Mouse (Mus musculus) lung, embryonic 15.5 days (tissue): ENCODE data around the gene Zbed4. TPM values are rescaled to one million over a fixed set of nuclear protein-coding genes. Genes with fewer than 3 reads are reported as not detected.
"Not testable (repeated sequence)": the region's sequence is repeated elsewhere in the genome, so short reads cannot be mapped to it uniquely, and the experiment has no call there.

Experiments used
- ATAC-seq: fragments of 200-750 bp; cut with Nextera tagmentation; 2 replicates; pipeline ENCODE4 v1.8.0; 2017; ENCODE audit warnings: moderate number of reproducible peaks, borderline replicate concordance; ENCODE audit not compliant: low FRiP score, low TSS enrichment; ENCODE audit errors: extremely low read depth
- H3K27ac ChIP-seq: fragments of 300-500 bp; sonication (generic); 2 replicates; pipeline ENCODE4 v1.5.1; 2015; ENCODE audit warnings: moderate library complexity, mild to moderate bottlenecking, inconsistent platforms
- H3K27me3 ChIP-seq: fragments of 300-500 bp; sonication (generic); 2 replicates; pipeline ENCODE4 v1.6.1; 2015; ENCODE audit warnings: inconsistent platforms
- H3K36me3 ChIP-seq: fragments of 300-500 bp; sonication (generic); 2 replicates; pipeline ENCODE4 v1.6.1; 2015; ENCODE audit warnings: inconsistent platforms
- H3K4me1 ChIP-seq: fragments of 300-500 bp; sonication (generic); 2 replicates; pipeline ENCODE4 v1.6.1; 2015; ENCODE audit warnings: inconsistent platforms
- H3K4me2 ChIP-seq: fragments of 300-500 bp; sonication (generic); 2 replicates; pipeline ENCODE4 v1.6.1; 2015; ENCODE audit warnings: inconsistent platforms, mild to moderate bottlenecking, moderate library complexity
- H3K4me3 ChIP-seq: fragments of 300-500 bp; sonication (generic); 2 replicates; pipeline ENCODE4 v1.5.1; 2015; ENCODE audit warnings: mild to moderate bottlenecking, inconsistent platforms
- H3K9ac ChIP-seq: fragments of 300-500 bp; sonication (generic); 2 replicates; pipeline ENCODE4 v1.6.1; 2015; ENCODE audit warnings: inconsistent platforms
- H3K9me3 ChIP-seq: fragments of 300-500 bp; sonication (generic); 2 replicates; pipeline ENCODE4 v1.6.1; 2016; ENCODE audit warnings: inconsistent platforms
- WGBS: fragments of 180-500 bp; shearing (Covaris S2); methylation state at CpG from one replicate; pipeline ENCODE4 v1.1.7; 2015; 5-methylcytosine and 5-hydroxymethylcytosine counted together
- polyA plus RNA-seq: library from polyadenylated mRNA; unstranded; fragments of >200 nt; fragmentation: Nextera tagmentation; extraction: Ambion mirVana; gene quantifications from 2 replicates; pipeline ENCODE4 v1.2.1, GENCODE M21; 2015

The Zbed4 gene
- polyA plus RNA-seq, 1 experiment from 2014 or later = 15.5 TPM

DNA sequence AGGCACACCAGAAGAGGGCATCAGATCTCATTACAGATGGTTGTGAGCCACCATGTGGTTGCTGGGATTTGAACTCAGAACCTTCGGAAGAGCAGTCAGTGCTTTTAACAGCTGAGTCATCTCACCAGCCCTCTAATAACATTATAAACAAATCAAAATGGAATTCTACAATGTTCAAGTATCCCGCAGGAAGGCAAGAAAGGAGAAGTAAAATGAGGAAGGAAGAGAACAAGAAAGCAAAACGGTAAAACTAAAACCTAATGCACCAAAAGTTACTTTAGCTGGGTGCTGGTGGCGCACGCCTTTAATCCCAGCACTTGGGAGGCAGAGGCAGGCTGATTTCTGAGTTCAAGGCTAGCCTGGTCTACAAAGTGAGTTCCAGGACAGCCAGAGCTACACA lies 8.1 kb upstream of the Zbed4 start:
- H3K4me2 ChIP-seq, H3K4me1 ChIP-seq, ATAC-seq, H3K9ac ChIP-seq, H3K36me3 ChIP-seq, H3K4me3 ChIP-seq, H3K27ac ChIP-seq, H3K9me3 ChIP-seq, H3K27me3 ChIP-seq: not testable (repeated sequence)
- WGBS = 84% methylated on average over 5 of the region's 5 CpGs

DNA sequence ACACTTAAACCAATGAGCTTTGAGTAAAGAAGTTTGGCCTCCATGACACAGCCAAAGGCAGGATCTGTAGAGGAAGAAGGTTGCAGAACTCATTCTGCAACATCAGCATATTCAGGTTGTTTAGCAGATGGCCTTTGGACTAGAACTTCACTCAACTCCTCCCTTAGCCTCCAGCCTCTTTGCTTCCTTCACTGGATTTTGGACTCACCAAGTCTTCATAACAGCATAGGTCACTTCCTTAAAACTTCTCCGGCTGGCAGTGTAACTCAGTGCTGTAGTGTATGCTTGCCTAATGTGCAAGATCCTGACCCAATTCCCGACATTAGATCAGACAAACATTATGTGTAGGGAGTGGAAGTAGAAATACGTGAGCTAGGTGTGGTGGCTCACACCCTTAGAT lies 6.1 kb upstream of the Zbed4 start:
- Histone ChIP-seq H3K27me3 (no peaks in the 10 kb centered on the region), H3K36me3 (no peaks in the 10 kb centered on the region), H3K4me2 (no peak overlapping the region), H3K27ac (no peak overlapping the region), H3K4me1 (no peaks in the 10 kb centered on the region), H3K9ac (no peak overlapping the region), H3K4me3 (no peak overlapping the region), H3K9me3 (no peaks in the 10 kb centered on the region)
- WGBS = 75% methylated on average over 3 of the region's 3 CpGs
- ATAC-seq = no peak

DNA sequence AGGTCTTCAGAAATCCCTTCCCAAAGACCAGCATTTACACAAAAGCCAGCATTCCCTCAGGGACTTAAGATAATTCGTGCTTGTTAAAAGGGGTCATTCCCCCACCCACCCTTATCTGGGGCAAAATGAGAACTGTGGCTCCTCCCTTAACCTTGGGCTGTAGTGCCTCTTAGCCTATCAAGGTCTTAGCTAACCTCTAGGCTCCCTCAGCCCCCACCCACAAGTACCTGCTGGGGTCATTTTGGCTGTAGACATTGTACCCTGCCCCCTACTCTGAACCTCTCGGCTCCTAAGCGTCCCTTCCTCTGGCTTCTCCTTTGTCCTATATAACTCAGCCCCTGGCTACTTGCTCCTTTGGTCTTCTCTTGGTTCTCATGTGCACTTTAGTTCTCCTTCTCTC lies 5.5 kb upstream of the Zbed4 start:
- Histone ChIP-seq H3K36me3 (no peaks in the 10 kb centered on the region), H3K9me3 (no peaks in the 10 kb centered on the region), H3K9ac (no peak overlapping the region), H3K27me3 (no peaks in the 10 kb centered on the region), H3K4me2 (no peak overlapping the region), H3K4me1 (peaks cover 5% of the 10 kb centered on the region), H3K27ac (no peak overlapping the region), H3K4me3 (no peak overlapping the region)
- no peak for ATAC-seq
- 56% methylated on average over 3 of the region's 3 CpGs for WGBS

DNA sequence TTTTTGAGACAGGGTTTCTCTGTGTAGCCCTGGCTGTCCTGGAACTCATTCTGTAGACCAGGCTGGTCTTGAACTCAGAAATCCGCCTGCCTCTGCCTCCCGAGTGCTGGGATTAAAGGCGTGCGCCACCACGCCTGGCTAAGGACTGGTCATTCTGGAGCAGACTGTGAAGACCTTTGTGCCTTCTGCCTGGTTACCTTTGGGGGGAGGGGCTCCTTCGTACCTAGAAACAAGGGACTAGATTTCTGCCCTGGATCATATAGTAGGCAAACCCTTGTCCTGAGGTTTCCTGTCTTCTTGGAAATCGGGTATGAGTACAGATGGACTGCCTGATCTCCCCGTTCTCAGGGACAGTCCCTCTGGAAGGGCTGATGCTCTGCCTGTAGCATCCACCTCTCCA lies 1.8 kb upstream of the Zbed4 start:
- not testable (repeated sequence) for H3K27me3 ChIP-seq, H3K36me3 ChIP-seq, ATAC-seq, H3K9ac ChIP-seq, H3K4me3 ChIP-seq, H3K4me2 ChIP-seq, H3K27ac ChIP-seq, H3K9me3 ChIP-seq
- WGBS = 89% methylated on average over 8 of the region's 8 CpGs
- peaks cover 19% of the 10 kb centered on the region for H3K4me1 ChIP-seq

DNA sequence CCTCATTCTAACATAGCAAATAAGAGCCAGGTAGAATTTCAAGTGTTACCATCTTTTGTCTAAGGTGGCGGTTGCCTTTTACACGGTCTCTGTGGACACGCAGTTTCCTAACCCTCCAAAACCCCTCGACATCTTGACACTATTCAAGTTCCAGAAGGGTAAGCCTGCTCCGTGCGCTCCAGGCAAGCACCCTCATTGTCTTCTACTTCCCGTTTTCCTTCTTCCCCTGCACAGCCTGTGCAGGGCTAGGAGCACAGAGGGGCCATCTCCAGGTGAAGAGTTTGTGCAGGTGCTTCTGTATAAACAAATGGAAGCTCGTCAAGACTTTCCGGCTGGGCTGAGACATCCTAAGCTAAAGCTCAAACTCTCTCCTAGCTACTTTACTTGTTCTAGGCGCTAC lies 1.4 kb upstream of the Zbed4 start:
- no peak for ATAC-seq
- no peak overlapping the region for H3K4me2 ChIP-seq
- H3K4me3 ChIP-seq = no peak overlapping the region
- H3K4me1 ChIP-seq = peaks cover 19% of the 10 kb centered on the region
- no peaks in the 10 kb centered on the region for H3K27me3 ChIP-seq
- H3K9ac ChIP-seq = no peak overlapping the region
- 67% methylated on average over 10 of the region's 10 CpGs for WGBS
- H3K9me3 ChIP-seq = no peaks in the 10 kb centered on the region
- no peak overlapping the region for H3K27ac ChIP-seq
- H3K36me3 ChIP-seq = no peaks in the 10 kb centered on the region

DNA sequence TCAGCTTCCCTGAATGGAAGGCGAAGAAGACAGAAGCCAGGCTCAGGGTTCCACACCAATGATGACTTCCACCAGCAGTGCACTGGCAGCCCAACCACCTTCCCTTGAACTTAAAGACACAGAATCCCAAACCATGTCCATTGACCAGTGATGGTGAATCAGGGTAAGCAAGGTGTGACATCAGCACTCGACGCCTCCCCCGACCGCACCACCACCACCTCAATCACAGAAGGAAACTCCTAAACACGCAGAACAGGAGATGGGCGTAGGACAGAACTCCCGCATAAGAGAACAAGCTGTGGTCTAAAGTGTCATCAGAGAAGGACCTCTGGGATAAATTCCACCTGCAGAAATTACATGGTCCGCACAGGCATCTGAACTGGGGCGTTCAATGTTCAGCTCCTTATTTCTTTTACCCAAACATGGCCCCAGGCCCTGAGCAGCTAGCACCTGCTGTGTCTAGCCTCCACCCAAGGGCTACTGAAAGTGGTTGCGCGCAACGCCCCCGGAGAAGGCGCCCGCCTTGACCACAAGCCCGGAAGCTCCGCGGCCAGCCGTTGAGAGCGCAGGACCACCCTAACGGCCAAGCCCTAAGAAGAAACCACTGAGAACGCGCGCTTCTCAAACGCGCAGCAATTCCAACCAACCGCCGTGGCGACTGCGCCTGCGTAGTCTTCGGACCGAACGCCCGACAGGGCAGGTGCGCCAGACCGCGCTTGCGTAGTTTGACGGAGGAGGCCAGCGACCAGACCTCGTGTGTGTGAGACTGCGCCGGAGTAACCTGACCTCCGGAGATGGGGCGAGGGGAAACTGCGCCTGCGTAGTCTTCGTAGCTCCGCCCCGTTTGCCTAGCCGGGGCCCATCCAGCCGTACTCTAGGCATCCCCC lies 540 bp upstream of the Zbed4 start:
- Histone ChIP-seq H3K4me1 (peaks cover 19% of the 10 kb centered on the region), H3K4me3 (peak overlapping the region; percentile 89), H3K9ac (peak overlapping the region; percentile 50), H3K27ac (peak overlapping the region; percentile 86), H3K27me3 (no peaks in the 10 kb centered on the region), H3K9me3 (no peaks in the 10 kb centered on the region), H3K36me3 (no peaks in the 10 kb centered on the region), H3K4me2 (peak overlapping the region; percentile 80)
- 8% methylated on average over 52 of the region's 54 CpGs for WGBS
- ATAC-seq = peak; percentile 98

DNA sequence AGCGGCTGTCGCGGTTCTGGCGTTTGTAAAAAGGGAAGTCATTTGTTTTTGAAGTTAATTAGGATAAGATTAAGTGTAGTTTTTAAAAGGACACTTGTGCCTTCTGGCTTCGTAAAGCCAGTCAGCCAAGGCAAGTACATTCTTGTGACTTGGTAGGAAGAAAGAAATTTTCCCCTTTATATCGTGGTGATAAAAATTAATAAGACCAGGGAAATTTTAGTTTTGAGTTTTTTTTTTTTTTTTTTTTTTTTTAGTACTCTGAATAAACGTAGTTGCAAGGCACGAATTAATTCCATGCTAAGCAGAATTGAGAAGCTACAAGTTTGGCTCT lies 908 bp downstream of the Zbed4 start:
- Histone ChIP-seq H3K9me3 (no peaks in the 10 kb centered on the region), H3K27me3 (no peaks in the 10 kb centered on the region), H3K4me2 (peak overlapping the region; percentile 80), H3K36me3 (peaks cover 7% of the 10 kb centered on the region; the same call in 1 of the 2 replicates), H3K27ac (peak overlapping the region; percentile 86), H3K4me3 (peak overlapping the region; percentile 89), H3K9ac (peak overlapping the region; percentile 78), H3K4me1 (peaks cover 22% of the 10 kb centered on the region)
- 1% methylated on average over 8 of the region's 8 CpGs for whole genome bisulfite sequencing
- ATAC-seq = no peak

DNA sequence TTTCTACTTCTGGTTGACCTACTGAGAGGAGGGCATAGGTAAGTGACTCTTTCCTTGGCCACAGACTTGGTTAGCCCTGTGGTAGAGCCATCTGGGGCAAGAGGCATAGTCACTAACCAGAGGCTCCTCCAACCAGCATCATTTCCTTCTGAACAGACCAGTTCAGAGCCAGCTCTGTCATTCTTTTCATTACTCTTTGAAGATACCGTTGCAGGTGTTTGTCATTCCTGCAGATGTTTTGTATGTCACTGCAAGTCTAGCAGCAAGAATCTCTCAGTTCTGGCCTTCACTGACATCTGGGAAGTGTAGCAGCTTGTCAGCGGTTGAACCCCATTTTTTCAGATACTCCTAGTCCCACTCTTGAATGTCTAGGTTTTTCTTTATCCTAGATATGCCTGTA lies 3.4 kb downstream of the Zbed4 start:
- Histone ChIP-seq H3K4me3 (no peak overlapping the region), H3K27ac (no peak overlapping the region), H3K36me3 (peaks cover 7% of the 10 kb centered on the region; the same call in 1 of the 2 replicates), H3K9me3 (no peaks in the 10 kb centered on the region), H3K4me1 (peaks cover 23% of the 10 kb centered on the region), H3K9ac (no peak overlapping the region), H3K27me3 (no peaks in the 10 kb centered on the region), H3K4me2 (no peak overlapping the region)
- no peak for ATAC-seq
- WGBS = 63% methylated on average over 2 of the region's 2 CpGs

DNA sequence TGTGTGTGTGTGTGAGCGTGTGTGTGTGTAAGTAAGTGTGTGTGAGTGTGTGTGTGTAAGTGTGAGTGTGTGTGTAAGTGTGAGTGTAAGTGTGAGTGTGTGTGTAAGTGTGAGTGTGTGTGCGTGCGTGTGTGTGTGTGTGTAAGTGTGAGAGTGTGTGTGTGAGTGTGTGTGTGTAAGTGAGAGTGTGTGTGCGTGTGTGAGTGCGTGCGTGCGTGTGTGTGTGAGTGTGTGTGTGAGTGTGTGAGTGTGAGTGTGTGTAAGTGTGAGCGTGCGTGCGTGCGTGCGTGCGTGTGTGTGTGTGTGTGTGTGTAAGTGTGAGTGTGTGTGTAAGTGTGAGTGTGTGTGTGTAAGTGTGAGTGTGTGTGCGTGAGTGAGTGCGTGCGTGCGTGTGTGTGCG lies 4.3 kb downstream of the Zbed4 start:
- ATAC-seq = no peak
- no peak overlapping the region for H3K9ac ChIP-seq
- H3K27me3 ChIP-seq = no peaks in the 10 kb centered on the region
- H3K4me2 ChIP-seq = no peak overlapping the region
- H3K4me3 ChIP-seq = no peak overlapping the region
- H3K27ac ChIP-seq = no peak overlapping the region
- 96% methylated on average over 18 of the region's 18 CpGs for WGBS
- peaks cover 19% of the 10 kb centered on the region for H3K4me1 ChIP-seq
- H3K9me3 ChIP-seq = no peaks in the 10 kb centered on the region
- peaks cover 13% of the 10 kb centered on the region for H3K36me3 ChIP-seq

DNA sequence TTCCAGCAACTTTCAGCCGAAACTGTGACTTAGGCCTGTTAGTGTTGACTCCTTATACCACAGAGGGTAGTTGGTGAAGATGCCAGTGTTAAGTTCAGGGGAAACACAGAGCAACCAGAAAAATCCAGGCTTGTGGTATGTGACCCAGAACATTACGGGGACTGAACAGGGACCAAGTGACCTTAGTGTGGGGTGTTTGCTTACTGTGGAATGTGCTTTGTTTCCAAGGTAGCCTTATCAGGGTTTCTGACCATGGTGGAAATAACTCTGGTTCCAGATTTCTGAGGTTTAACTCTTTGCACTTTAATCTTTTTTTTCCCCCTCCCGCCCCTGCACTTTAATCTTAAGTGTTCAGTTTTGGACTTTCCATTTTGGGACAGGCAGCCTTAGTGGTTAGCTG lies 6.6 kb downstream of the Zbed4 start:
- H3K4me1 ChIP-seq = peaks cover 14% of the 10 kb centered on the region
- no peak overlapping the region for H3K9ac ChIP-seq
- H3K4me2 ChIP-seq = no peak overlapping the region
- no peak overlapping the region for H3K4me3 ChIP-seq
- no peaks in the 10 kb centered on the region for H3K9me3 ChIP-seq
- H3K27ac ChIP-seq = peak overlapping the region; percentile 61
- ATAC-seq = no peak
- 52% methylated on average over 3 of the region's 3 CpGs for WGBS
- H3K36me3 ChIP-seq = peaks cover 29% of the 10 kb centered on the region
- no peaks in the 10 kb centered on the region for H3K27me3 ChIP-seq

DNA sequence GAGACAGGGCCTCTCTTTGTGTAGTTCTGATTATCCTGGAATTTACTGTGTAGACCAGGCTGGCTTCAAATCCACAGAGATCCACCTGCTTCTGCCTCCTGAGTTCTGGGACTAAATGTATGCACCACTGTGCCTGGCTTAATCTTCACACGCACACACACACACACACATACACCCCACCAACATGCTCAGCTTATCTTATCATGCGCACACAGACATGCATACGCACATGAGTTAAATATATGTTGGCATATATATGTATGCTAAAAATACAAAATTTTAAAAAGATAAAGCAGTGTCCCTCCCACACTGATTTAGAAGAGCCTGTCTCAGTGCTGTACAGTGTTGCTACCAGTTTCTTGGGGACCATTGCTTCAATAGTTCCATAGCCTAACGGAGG lies 10.1 kb downstream of the Zbed4 start:
- Histone ChIP-seq H3K4me1 (peaks cover 4% of the 10 kb centered on the region; the same call in 1 of the 2 replicates), H3K27ac (no peak overlapping the region), H3K9ac (no peak overlapping the region), H3K27me3 (no peaks in the 10 kb centered on the region), H3K4me2 (no peak overlapping the region), H3K36me3 (peaks cover 33% of the 10 kb centered on the region), H3K4me3 (no peak overlapping the region), H3K9me3 (no peaks in the 10 kb centered on the region)
- WGBS = 93% methylated on average over 4 of the region's 4 CpGs
- ATAC-seq = no peak

DNA sequence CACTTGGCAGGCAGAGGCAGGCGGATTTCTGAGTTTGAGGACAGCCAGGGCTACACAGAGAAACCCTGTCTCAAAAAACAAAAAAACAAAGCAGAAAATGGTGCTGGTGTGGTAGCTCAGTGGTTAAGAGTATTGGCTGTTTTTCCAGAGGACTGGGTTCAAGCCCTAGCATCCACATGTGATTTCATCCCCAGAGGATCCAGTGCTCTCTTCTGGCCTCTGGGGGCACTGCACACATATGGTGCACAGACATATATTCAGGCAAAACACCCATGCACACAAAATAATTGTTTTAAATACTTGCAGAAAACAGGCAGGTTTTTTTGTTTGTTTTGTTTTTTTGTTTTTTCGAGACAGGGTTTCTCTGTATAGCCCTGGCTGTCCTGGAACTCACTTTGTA lies 14.7 kb downstream of the Zbed4 start:
- peaks cover 26% of the 10 kb centered on the region for H3K36me3 ChIP-seq
- not testable (repeated sequence) for ATAC-seq, H3K4me1 ChIP-seq, H3K4me3 ChIP-seq, H3K27ac ChIP-seq, H3K9ac ChIP-seq, H3K9me3 ChIP-seq, H3K27me3 ChIP-seq, H3K4me2 ChIP-seq
- 91% methylated on average over 2 of the region's 2 CpGs for WGBS
